Mouse (Mus musculus): ENCODE measurements around the gene Trim71. TPM values are rescaled to one million over a fixed set of nuclear protein-coding genes. Genes with fewer than 3 reads are reported as not detected.

Trim71 gene
- polyA plus RNA-seq, 1 experiment from 2014 or later, result 3.8 TPM

DNA sequence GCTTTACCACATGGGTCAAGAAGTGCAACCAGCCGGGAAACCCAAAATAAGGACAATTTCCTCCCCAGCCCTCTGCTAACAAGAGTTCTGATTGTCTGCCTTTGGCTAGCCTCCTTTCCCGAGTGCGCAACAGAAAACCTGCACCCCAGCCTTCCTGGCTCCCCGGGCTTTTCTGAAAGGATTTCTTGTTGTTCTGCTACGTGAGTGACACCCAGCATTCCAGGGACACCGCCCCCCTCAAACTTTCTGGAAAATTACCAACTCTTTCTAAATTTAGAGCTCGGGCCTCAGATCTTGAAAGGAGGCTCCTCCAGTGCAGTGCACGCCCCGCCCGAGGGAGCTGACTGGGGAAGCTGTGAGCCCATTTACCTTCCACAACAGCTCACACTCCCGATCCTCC is 48.8 kb downstream of the Trim71 start, which contains the start of gene C130032M10Rik:
C130032M10Rik (plus strand) TSS at position 334 of the 400 bp plus-strand sequence.
- no peaks in the 10 kb centered on the region for H3K27me3 ChIP-seq (ENCODE audit: insufficient read depth, poor library complexity, severe bottlenecking)
- peaks cover 83% of the 10 kb centered on the region for H3K36me3 ChIP-seq
- peaks cover 60% of the 10 kb centered on the region for H3K9me3 ChIP-seq
- WGBS, result 92% methylated on average over 11 of the region's 11 CpGs
- H3K4me3 ChIP-seq, result no peak within 1 kb of the TSS
- H3K27ac ChIP-seq, result no peak within 1 kb of the TSS
- peaks cover 10% of the 10 kb centered on the region; the same call in 1 of the 2 replicates for H3K4me1 ChIP-seq (replicated peaks)
- no peak for DNase-seq (ENCODE audit: low spot score)

DNA sequence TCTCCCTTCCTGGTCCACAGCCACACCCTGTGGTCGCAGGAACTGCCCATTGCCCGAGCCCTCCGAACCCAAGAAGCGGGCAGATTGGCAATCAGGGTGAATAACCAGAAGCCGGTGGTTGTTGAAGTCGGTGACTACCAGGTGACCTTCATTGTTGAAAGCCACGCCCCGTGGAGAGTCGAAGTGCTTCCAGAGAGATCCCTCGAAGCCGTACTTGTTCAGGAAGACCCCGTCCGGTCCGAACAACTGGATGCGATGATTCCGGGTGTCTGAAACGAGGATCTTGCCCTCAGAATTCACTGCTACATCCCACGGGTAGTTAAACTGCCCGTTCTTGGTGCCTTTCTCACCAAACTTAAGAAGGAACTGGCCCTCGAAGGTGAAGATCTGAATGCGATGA is 51.3 kb downstream of the Trim71 start:
- WGBS, result 98% methylated on average over 21 of the region's 21 CpGs
- H3K36me3 ChIP-seq, result peaks cover 100% of the 10 kb centered on the region
- H3K27ac ChIP-seq, result no peak overlapping the region
- H3K9me3 ChIP-seq, result peaks cover 76% of the 10 kb centered on the region
- no peaks in the 10 kb centered on the region for H3K27me3 ChIP-seq (ENCODE audit: insufficient read depth, poor library complexity, severe bottlenecking)
- no peak for DNase-seq (ENCODE audit: low spot score)
- H3K4me1 ChIP-seq (replicated peaks), result no peaks in the 10 kb centered on the region
- H3K4me3 ChIP-seq, result no peak overlapping the region

DNA sequence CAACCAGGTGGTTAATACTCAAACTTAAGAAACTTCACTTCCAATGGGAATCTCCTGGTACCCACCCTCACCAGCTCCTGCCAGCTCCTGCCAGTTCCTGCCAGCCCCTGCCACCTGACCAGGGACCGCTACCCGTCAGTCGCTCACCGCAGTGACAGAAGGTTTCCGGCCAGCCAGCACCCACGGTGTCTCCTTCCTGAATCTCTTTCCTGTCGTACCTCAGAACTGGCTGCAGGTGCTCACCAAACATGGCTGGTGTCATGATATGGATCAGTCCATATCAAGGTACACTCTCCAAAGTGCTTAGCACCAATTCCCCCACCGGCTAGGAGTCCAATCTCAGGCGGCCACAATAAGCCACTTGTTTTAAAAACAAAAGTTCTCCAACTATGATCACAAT is 54.4 kb downstream of the Trim71 start:
- peaks cover 92% of the 10 kb centered on the region for H3K36me3 ChIP-seq
- H3K9me3 ChIP-seq, result peaks cover 58% of the 10 kb centered on the region
- no peak overlapping the region for H3K4me3 ChIP-seq
- 97% methylated on average over 9 of the region's 9 CpGs for WGBS
- H3K27me3 ChIP-seq (ENCODE audit: insufficient read depth, poor library complexity, severe bottlenecking), result no peaks in the 10 kb centered on the region
- no peak for DNase-seq (ENCODE audit: low spot score)
- H3K4me1 ChIP-seq (replicated peaks), result no peaks in the 10 kb centered on the region
- no peak overlapping the region for H3K27ac ChIP-seq

DNA sequence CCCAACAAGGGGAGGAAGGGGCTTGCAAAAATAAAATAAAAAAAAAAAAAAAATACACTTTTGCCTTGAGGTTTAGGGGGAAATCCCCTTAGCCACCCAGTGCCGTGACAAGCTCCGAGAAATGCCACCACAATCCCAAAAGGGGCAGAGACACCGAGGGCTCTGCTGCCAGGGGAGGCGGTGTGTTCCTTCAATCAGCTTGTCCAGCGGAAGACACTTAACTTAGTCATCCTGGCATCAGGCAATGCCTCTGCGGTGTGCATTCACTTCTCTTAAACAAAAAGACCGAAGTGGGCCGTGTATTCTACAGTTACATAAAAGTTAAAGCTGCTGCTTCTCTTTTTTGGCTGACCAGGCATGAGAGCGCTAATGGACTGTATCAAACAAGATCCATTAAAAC is 56.7 kb downstream of the Trim71 start:
- H3K27me3 ChIP-seq (ENCODE audit: insufficient read depth, poor library complexity, severe bottlenecking), result no peaks in the 10 kb centered on the region
- 93% methylated on average over 9 of the region's 9 CpGs for WGBS
- DNase-seq (ENCODE audit: low spot score), result no peak
- H3K27ac ChIP-seq, result no peak overlapping the region
- H3K9me3 ChIP-seq, result peaks cover 35% of the 10 kb centered on the region
- no peak overlapping the region for H3K4me3 ChIP-seq
- H3K36me3 ChIP-seq, result peaks cover 73% of the 10 kb centered on the region
- H3K4me1 ChIP-seq (replicated peaks), result no peaks in the 10 kb centered on the region

DNA sequence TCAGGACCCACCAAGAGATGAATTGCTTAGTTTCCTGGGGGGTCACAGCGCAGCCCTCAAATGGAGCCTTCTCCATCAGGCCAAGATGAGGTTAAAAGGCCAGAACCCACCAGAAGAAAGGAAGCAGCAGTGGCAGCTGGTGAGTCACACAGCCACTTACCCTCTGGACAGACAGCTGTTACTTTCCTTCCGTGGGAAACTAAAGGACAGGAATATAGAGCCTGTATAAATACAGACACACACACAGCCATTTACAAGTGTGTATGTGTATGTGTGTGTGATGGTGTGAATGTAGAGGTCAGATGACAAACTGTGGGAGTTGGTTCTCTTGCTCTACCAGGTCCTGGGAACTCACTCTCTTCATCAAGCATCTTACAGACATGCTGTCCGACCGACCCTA is 57.6 kb downstream of the Trim71 start:
- WGBS, result 84% methylated on average over 4 of the region's 4 CpGs

DNA sequence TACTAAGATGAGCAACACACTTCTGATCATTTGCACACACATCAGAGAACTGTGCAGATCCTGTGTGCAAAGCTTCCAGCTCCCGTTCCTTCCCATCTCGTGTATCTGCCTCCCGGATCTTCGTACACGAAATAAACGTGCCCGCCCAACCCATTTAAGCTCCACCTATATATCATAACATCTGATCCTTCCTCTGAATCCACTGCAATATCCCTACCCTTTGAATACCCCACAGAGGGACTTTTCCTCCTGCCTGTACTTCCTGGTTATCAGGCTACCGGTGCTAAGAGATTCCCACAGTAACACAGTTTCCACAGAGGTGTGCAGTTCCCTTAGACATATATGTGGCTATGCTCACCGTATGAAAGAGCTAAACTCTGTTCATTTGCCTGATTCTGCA is 59.4 kb downstream of the Trim71 start, which contains the start of gene Ccr4:
Ccr4 (minus strand) TSS at position 101 of the 400 bp plus-strand sequence.
- Histone ChIP-seq H3K27me3 (ENCODE audit: insufficient read depth, poor library complexity, severe bottlenecking) (no peaks in the 10 kb centered on the region), H3K9me3 (peaks cover 14% of the 10 kb centered on the region), H3K36me3 (peaks cover 50% of the 10 kb centered on the region), H3K4me3 (no peak within 1 kb of the TSS), H3K27ac (no peak within 1 kb of the TSS), H3K4me1 (replicated peaks) (no peaks in the 10 kb centered on the region)
- WGBS, result 88% methylated on average over 9 of the region's 9 CpGs
- no peak for DNase-seq (ENCODE audit: low spot score)

More for the DNA sequence above, 57.6 kb downstream of the Trim71 start:
- Histone ChIP-seq H3K36me3 (peaks cover 65% of the 10 kb centered on the region), H3K4me1 (replicated peaks) (no peaks in the 10 kb centered on the region), H3K4me3 (no peak overlapping the region), H3K27ac (no peak overlapping the region), H3K27me3 (ENCODE audit: insufficient read depth, poor library complexity, severe bottlenecking) (no peaks in the 10 kb centered on the region), H3K9me3 (peaks cover 26% of the 10 kb centered on the region)
- DNase-seq (ENCODE audit: low spot score), result no peak

DNA sequence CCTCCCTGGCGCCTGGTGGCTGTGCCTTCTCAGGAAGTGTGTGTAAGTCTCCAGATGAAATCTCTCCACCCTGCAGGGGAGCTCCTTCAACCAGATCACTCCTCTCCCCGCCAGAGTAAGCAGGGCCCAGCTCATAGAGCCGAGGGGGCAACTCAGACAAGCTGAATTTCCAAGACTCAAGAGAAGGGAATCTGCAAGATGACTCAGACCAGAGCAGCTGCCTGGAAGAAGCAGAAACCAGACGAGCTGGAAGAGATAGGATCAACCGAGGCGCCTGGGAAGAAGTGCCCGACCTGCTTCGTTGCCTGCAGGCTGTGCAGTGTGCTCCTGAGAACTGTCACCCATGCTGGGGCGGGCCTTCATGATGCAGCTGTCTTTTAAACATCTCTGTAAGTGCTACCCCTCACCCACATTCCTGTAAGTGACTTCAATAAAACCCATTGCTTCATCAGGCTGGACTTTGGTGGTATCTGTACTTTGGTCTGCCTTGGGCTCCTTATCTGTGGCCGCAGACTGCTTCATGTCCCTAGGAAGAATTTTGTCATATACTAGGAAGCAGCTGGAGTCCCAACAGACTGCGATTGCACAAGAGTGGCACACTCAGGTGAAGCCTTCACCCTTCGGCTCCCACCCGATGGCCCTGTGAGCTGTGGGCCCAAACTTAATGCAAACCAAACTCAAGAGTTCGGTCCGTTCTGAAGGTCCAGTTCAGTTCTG is 61.3 kb downstream of the Trim71 start:
- no peak overlapping the region for H3K27ac ChIP-seq
- H3K4me1 ChIP-seq (replicated peaks), result peaks cover 4% of the 10 kb centered on the region
- peaks cover 30% of the 10 kb centered on the region for H3K36me3 ChIP-seq
- H3K9me3 ChIP-seq, result no peaks in the 10 kb centered on the region
- no peaks in the 10 kb centered on the region for H3K27me3 ChIP-seq (ENCODE audit: insufficient read depth, poor library complexity, severe bottlenecking)
- H3K4me3 ChIP-seq, result no peak overlapping the region
- no peak for DNase-seq (ENCODE audit: low spot score)
- 71% methylated on average over 15 of the region's 15 CpGs for WGBS

DNA sequence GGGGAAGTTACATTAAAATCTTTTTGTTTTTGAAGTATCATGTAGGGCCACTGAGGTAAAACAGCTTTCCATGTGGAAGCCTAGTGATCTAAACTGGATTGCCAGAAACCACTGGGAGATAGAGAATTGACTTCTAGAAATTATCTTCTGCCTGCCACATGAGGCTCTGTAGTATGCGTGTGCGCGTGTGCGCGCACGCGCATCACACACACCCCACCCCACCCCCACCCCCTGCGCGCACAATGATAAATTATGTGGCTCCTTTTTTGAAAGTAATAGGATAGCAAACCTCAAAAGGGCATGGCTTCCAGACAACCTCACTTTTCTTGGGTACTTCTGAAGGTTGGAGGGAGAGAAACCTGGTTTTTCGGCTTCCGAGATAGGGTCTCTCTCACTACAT is 62.3 kb downstream of the Trim71 start:
- 95% methylated on average over 11 of the region's 11 CpGs for WGBS
- DNase-seq (ENCODE audit: low spot score), result no peak
- Histone ChIP-seq H3K4me1 (replicated peaks) (peaks cover 4% of the 10 kb centered on the region), H3K9me3 (no peaks in the 10 kb centered on the region), H3K4me3 (no peak overlapping the region), H3K27ac (no peak overlapping the region), H3K27me3 (ENCODE audit: insufficient read depth, poor library complexity, severe bottlenecking) (no peaks in the 10 kb centered on the region), H3K36me3 (peaks cover 21% of the 10 kb centered on the region)

DNA sequence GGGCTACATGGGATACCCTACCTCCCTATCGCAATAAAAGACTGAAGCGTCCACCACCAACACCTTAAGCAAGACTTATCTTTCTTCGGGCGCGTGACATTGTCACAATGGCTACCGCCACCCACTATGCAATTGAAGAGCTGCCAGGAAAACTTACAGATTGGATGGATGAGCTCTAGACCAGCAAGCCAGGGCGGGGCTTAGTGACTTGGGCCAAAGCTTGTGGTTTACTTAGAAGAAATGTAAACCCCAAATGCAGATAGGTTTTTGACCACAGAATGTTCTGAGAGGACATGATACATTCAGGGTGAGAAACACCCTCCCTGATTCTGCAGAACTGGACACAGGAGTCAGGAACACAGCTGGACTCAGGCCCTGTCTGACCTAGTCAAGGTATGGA is 63.1 kb downstream of the Trim71 start:
- DNase-seq (ENCODE audit: low spot score), result no peak
- no peak overlapping the region for H3K4me3 ChIP-seq
- no peaks in the 10 kb centered on the region for H3K9me3 ChIP-seq
- peaks cover 13% of the 10 kb centered on the region for H3K36me3 ChIP-seq
- H3K27ac ChIP-seq, result no peak overlapping the region
- WGBS, result 97% methylated on average over 7 of the region's 7 CpGs
- no peaks in the 10 kb centered on the region for H3K27me3 ChIP-seq (ENCODE audit: insufficient read depth, poor library complexity, severe bottlenecking)
- peaks cover 4% of the 10 kb centered on the region for H3K4me1 ChIP-seq (replicated peaks)

DNA sequence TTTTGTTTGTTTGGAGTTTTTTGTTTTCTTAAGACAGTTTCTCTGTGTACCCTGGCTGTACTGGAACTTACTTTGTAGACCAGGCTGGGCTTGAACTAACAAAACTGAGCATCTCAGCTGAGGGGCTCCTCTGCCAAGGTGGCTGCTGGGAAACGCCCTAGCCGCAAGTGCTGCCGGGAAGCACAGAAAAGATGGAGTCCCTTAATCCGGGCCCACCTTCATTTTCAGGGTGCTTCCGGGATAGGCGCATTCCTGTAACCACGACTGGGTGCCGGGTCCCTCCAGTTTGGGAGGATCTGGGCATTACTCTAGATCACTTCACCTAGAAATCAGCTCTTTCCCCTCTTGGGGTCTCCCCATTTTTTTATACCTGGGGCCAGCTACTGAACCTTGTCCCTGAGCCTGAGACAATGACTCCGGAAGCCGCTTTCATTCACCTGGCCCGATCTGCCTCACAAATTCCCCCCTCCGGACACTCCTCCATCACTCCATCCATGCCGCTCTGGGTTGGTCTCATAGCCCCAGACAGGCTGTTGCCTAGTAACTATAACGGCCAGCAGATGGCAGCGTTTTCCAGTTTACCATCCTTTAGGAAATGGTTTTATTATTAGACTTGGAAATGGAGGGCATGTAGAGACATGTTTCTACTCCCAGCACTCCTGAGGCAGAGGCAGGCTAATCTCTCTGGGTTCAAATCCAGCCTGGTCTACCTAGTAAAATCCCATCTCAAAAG is 64.2 kb downstream of the Trim71 start:
- DNase-seq (ENCODE audit: low spot score), result peak; percentile 72
- H3K9me3 ChIP-seq, result no peaks in the 10 kb centered on the region
- H3K4me1 ChIP-seq (replicated peaks), result peaks cover 4% of the 10 kb centered on the region
- H3K27me3 ChIP-seq (ENCODE audit: insufficient read depth, poor library complexity, severe bottlenecking), result no peaks in the 10 kb centered on the region
- no peak overlapping the region for H3K27ac ChIP-seq
- H3K36me3 ChIP-seq, result peaks cover 9% of the 10 kb centered on the region
- 23% methylated on average over 15 of the region's 15 CpGs for WGBS
- H3K4me3 ChIP-seq, result peak overlapping the region; percentile 24; the same call in 1 of the 2 replicates

DNA sequence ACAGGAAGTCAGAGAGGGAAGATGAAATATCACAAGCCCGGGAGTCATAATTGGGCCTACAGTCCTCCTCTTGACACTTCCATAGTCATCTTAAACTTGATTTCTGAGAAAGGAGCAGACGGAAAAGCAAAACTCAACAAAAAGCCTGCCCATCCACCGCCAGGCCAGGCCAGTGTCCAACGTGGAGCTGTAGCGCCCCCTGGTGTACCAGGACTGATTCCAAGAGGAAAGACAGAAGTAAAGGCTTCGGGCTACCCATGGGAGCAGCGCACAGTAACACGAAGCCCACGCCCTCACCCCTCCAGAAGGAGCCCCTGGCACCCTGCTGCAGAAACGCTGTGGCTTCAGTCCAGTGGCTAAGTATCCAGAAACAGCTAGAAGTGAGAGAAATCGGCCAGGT is 66.0 kb downstream of the Trim71 start:
- peak; percentile 91 for DNase-seq (ENCODE audit: low spot score)
- H3K27me3 ChIP-seq (ENCODE audit: insufficient read depth, poor library complexity, severe bottlenecking), result no peaks in the 10 kb centered on the region
- H3K4me1 ChIP-seq (replicated peaks), result peaks cover 4% of the 10 kb centered on the region
- peak overlapping the region; percentile 16; the same call in 1 of the 2 replicates for H3K4me3 ChIP-seq
- H3K36me3 ChIP-seq, result 0 out of 2 replicates have a peak, but pooled peaks cover 3% of the 10 kb centered on the region
- H3K9me3 ChIP-seq, result no peaks in the 10 kb centered on the region
- H3K27ac ChIP-seq, result no peak overlapping the region
- 12% methylated on average over 11 of the region's 11 CpGs for WGBS

DNA sequence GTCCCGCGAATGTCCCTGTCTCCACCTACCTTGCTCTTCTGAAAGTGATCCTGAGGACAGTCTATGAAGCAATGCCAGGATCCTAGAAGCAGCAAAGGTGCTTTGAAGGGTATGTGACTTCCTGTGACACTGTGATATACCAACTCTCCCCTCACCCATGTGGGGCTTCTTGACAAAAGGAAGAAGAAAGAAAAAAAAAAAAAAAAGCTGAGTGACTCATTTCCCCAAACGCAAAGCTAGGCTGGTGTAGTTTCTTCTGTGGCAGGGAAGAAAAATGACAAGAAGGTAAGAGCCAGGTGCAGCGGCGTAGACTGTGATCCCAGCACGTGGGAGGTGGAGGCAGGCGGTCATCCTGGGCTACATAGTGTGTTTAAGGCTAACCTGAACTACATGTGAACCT is 67.7 kb downstream of the Trim71 start:
- no peak overlapping the region for H3K27ac ChIP-seq
- DNase-seq (ENCODE audit: low spot score), result no peak
- WGBS, result 88% methylated on average over 7 of the region's 7 CpGs
- H3K4me3 ChIP-seq, result no peak overlapping the region
- H3K9me3 ChIP-seq, result no peaks in the 10 kb centered on the region
- H3K4me1 ChIP-seq (replicated peaks), result peaks cover 4% of the 10 kb centered on the region
- no peaks in the 10 kb centered on the region for H3K27me3 ChIP-seq (ENCODE audit: insufficient read depth, poor library complexity, severe bottlenecking)
- 0 out of 2 replicates have a peak, but pooled peaks cover 3% of the 10 kb centered on the region for H3K36me3 ChIP-seq
